Mouse (Mus musculus): ENCODE results near the gene Hist1h4n. TPM values are rescaled to one million over a fixed set of nuclear protein-coding genes. Genes with fewer than 3 reads are reported as not detected.
"Not testable (repeated sequence)": the region's sequence is repeated elsewhere in the genome, so short reads cannot be mapped to it uniquely, and the experiment has no call there.

Hist1h4n gene
- total RNA-seq, 1 experiment from 2014 or later: 608 TPM

- peak in 1 of 2 experiments; percentile 15; a peak in 2 of 4 replicates for ATAC-seq (replicated peaks in 1 of 2; ENCODE audit: insufficient read depth in 1 of 2, low FRiP score in 2 of 2, low TSS enrichment in 1 of 2, low read depth in 1 of 2, poor library complexity in 2 of 2, severe bottlenecking in 2 of 2)
These were observed 20.9 kb downstream of the Hist1h4n start for GRCm38 (mm10) chr13:21811074-21811473.

- ATAC-seq (replicated peaks in 1 of 2; ENCODE audit: insufficient read depth in 1 of 2, low FRiP score in 2 of 2, low TSS enrichment in 1 of 2, low read depth in 1 of 2, poor library complexity in 2 of 2, severe bottlenecking in 2 of 2): peak; percentile 86 to 90
These were observed 21.9 kb downstream of the Hist1h4n start, which contains the start of the genes Hist1h2bq and Hist1h2ao for GRCm38 (mm10) chr13:21810073-21810472. Hist1h2bq (minus strand) TSS chr13:21810197. Hist1h2ao (plus strand) TSS chr13:21810465.

- ATAC-seq (replicated peaks in 1 of 2; ENCODE audit: insufficient read depth in 1 of 2, low FRiP score in 2 of 2, low TSS enrichment in 1 of 2, low read depth in 1 of 2, poor library complexity in 2 of 2, severe bottlenecking in 2 of 2): peak; percentile 85 to 95
These were observed 28.9 kb downstream of the Hist1h4n start for GRCm38 (mm10) chr13:21803058-21803457.

- peak; percentile 86 to 91 for ATAC-seq (replicated peaks in 1 of 2; ENCODE audit: insufficient read depth in 1 of 2, low FRiP score in 2 of 2, low TSS enrichment in 1 of 2, low read depth in 1 of 2, poor library complexity in 2 of 2, severe bottlenecking in 2 of 2)
These were observed 34.8 kb downstream of the Hist1h4n start for GRCm38 (mm10) chr13:21797163-21797562.

- ATAC-seq (replicated peaks in 1 of 2; ENCODE audit: insufficient read depth in 1 of 2, low FRiP score in 2 of 2, low TSS enrichment in 1 of 2, low read depth in 1 of 2, poor library complexity in 2 of 2, severe bottlenecking in 2 of 2): no peak
These were observed 36.4 kb downstream of the Hist1h4n start for GRCm38 (mm10) chr13:21795584-21795983.

- ATAC-seq (replicated peaks in 1 of 2; ENCODE audit: insufficient read depth in 1 of 2, low FRiP score in 2 of 2, low TSS enrichment in 1 of 2, low read depth in 1 of 2, poor library complexity in 2 of 2, severe bottlenecking in 2 of 2): no peak
These were observed 41.3 kb downstream of the Hist1h4n start for GRCm38 (mm10) chr13:21790601-21791283.

- no peak for ATAC-seq (replicated peaks in 1 of 2; ENCODE audit: insufficient read depth in 1 of 2, low FRiP score in 2 of 2, low TSS enrichment in 1 of 2, low read depth in 1 of 2, poor library complexity in 2 of 2, severe bottlenecking in 2 of 2)
These were observed 42.1 kb downstream of the Hist1h4n start for GRCm38 (mm10) chr13:21789925-21790324.

- ATAC-seq (replicated peaks in 1 of 2; ENCODE audit: insufficient read depth in 1 of 2, low FRiP score in 2 of 2, low TSS enrichment in 1 of 2, low read depth in 1 of 2, poor library complexity in 2 of 2, severe bottlenecking in 2 of 2): no peak
These were observed 44.0 kb downstream of the Hist1h4n start for GRCm38 (mm10) chr13:21787760-21788593.

GRCm38 (mm10) chr13:21786899-21787629, 44.9 kb downstream of the Hist1h4n start, which contains the start of the genes Hist1h2an and Hist1h2bp:
Hist1h2an (minus strand) TSS chr13:21787218.
Hist1h2bp (plus strand) TSS chr13:21787461.
- peak; percentile 90 to 93 for ATAC-seq (replicated peaks in 1 of 2; ENCODE audit: insufficient read depth in 1 of 2, low FRiP score in 2 of 2, low TSS enrichment in 1 of 2, low read depth in 1 of 2, poor library complexity in 2 of 2, severe bottlenecking in 2 of 2)

- ATAC-seq (replicated peaks in 1 of 2; ENCODE audit: insufficient read depth in 1 of 2, low FRiP score in 2 of 2, low TSS enrichment in 1 of 2, low read depth in 1 of 2, poor library complexity in 2 of 2, severe bottlenecking in 2 of 2): no peak
These were observed 45.7 kb downstream of the Hist1h4n start for GRCm38 (mm10) chr13:21786189-21786898.

- no peak for ATAC-seq (replicated peaks in 1 of 2; ENCODE audit: insufficient read depth in 1 of 2, low FRiP score in 2 of 2, low TSS enrichment in 1 of 2, low read depth in 1 of 2, poor library complexity in 2 of 2, severe bottlenecking in 2 of 2)
These were observed 47.7 kb downstream of the Hist1h4n start for GRCm38 (mm10) chr13:21784311-21784710.

- no peak for ATAC-seq (replicated peaks in 1 of 2; ENCODE audit: insufficient read depth in 1 of 2, low FRiP score in 2 of 2, low TSS enrichment in 1 of 2, low read depth in 1 of 2, poor library complexity in 2 of 2, severe bottlenecking in 2 of 2)
These were observed 48.2 kb downstream of the Hist1h4n start for GRCm38 (mm10) chr13:21783734-21784161.

- peak; percentile 44 to 52; a peak in 3 of 4 replicates for ATAC-seq (replicated peaks in 1 of 2; ENCODE audit: insufficient read depth in 1 of 2, low FRiP score in 2 of 2, low TSS enrichment in 1 of 2, low read depth in 1 of 2, poor library complexity in 2 of 2, severe bottlenecking in 2 of 2)
These were observed 48.8 kb downstream of the Hist1h4n start, which contains the start of gene Hist1h3i for GRCm38 (mm10) chr13:21783255-21783617. Hist1h3i (minus strand) TSS chr13:21783370.

GRCm38 (mm10) chr13:21782361-21783254, 49.4 kb downstream of the Hist1h4n start:
- not testable (repeated sequence) for ATAC-seq (replicated peaks in 1 of 2; ENCODE audit: insufficient read depth in 1 of 2, low FRiP score in 2 of 2, low TSS enrichment in 1 of 2, low read depth in 1 of 2, poor library complexity in 2 of 2, severe bottlenecking in 2 of 2)
